Mouse (Mus musculus): Measurements from ENCODE around the gene Hoxa11.

- TF ChIP-seq POLR2A (IDR thresholded peaks at IDR 0.05; ENCODE audit: low read depth, low read length) (no peak), CTCF (IDR thresholded peaks at IDR 0.05; ENCODE audit: extremely low read depth, insufficient read length, insufficient replicate concordance, low read depth, low read length) (no peak)
Observed at GRCm38 (mm10) chr6:52249415-52249738, 3.8 kb upstream of the Hoxa11 start.
